Mouse (Mus musculus) cerebellum, adult 2 months (tissue): ENCODE results near the gene Cdk15.

Experiments used
- CTCF ChIP-seq: fragments of 200-500 bp; IDR thresholded peaks from 2 replicates; pipeline ENCODE4 v1.5.1; 2011; ENCODE audit warnings: low read depth, mild to moderate bottlenecking, control low read depth, low read length, moderate library complexity, borderline replicate concordance; ENCODE audit not compliant: insufficient read depth
- POLR2A ChIP-seq: fragments of 200-500 bp; IDR thresholded peaks from 2 replicates; pipeline ENCODE4 v1.6.1; 2011; ENCODE audit warnings: low read length, control low read depth, borderline replicate concordance; ENCODE audit not compliant: insufficient read depth

DNA sequence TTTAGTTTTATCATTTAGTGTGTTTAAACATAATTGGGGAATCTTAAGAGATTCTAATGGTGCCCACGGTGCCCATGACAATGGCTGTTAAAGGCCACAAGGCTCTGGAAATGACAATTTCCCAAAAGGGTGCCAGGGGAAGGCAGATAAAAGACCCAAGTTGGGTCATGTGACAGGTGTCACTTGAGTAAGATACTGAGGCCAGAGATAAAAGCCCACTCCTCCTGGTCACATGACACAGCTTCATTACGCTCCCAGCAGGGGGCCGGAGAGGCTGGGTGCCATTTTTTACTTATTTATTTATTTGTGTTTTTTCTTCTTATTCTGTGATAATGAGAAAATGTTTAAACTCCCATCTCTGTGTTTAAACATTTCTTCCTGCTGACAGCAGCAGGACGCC is 104.8 kb downstream of the Cdk15 start:
- TF ChIP-seq CTCF: no peak
- no peak for TF ChIP-seq POLR2A
